Mouse (Mus musculus) lung, adult 2 months (tissue): ENCODE measurements around the gene Tjp3. TPM values are rescaled to one million over a fixed set of nuclear protein-coding genes. Genes with fewer than 3 reads are reported as not detected.
"Not testable (repeated sequence)": the region's sequence is repeated elsewhere in the genome, so short reads cannot be mapped to it uniquely, and the experiment has no call there.

Source experiments
- DNase-seq: peaks from one replicate; pipeline ENCODE4 v3.0.0; 2022
- H3K4me1 ChIP-seq: fragments of 200-500 bp; 2 replicates; pipeline ENCODE4 v1.6.1; 2011; ENCODE audit warnings: low read length; ENCODE audit not compliant: control insufficient read depth, insufficient read depth
- H3K4me3 ChIP-seq: fragments of 200-500 bp; replicated peaks from 2 replicates; pipeline ENCODE3; 2011; ENCODE audit warnings: low read depth, mild to moderate bottlenecking, control low read depth, low read length; ENCODE audit errors: extremely low read depth
- CTCF ChIP-seq: fragments of 200-500 bp; IDR thresholded peaks from 2 replicates; pipeline ENCODE4 v1.5.1; 2011; ENCODE audit warnings: mild to moderate bottlenecking, low read length, control low read depth; ENCODE audit not compliant: insufficient read depth
- POLR2A ChIP-seq: fragments of 200-500 bp; IDR thresholded peaks from 2 replicates; pipeline ENCODE4 v1.6.1; 2011; ENCODE audit warnings: low read depth, mild to moderate bottlenecking, control low read depth, low read length, borderline replicate concordance; ENCODE audit errors: extremely low read depth
- WGBS: fragments of 180-500 bp; shearing (Covaris S2); methylation state at CpG from one replicate; pipeline ENCODE4 v1.1.7; 2018; 5-methylcytosine and 5-hydroxymethylcytosine counted together
- polyA plus RNA-seq: library from polyadenylated mRNA; depleted of rRNA; stranded (reverse); fragments of >200 nt; gene quantifications from 2 replicates; pipeline ENCODE4 v1.2.3, GENCODE M21; 2012; rRNA removed

The Tjp3 gene
- polyA plus RNA-seq, 1 experiment = 27.6 TPM

DNA sequence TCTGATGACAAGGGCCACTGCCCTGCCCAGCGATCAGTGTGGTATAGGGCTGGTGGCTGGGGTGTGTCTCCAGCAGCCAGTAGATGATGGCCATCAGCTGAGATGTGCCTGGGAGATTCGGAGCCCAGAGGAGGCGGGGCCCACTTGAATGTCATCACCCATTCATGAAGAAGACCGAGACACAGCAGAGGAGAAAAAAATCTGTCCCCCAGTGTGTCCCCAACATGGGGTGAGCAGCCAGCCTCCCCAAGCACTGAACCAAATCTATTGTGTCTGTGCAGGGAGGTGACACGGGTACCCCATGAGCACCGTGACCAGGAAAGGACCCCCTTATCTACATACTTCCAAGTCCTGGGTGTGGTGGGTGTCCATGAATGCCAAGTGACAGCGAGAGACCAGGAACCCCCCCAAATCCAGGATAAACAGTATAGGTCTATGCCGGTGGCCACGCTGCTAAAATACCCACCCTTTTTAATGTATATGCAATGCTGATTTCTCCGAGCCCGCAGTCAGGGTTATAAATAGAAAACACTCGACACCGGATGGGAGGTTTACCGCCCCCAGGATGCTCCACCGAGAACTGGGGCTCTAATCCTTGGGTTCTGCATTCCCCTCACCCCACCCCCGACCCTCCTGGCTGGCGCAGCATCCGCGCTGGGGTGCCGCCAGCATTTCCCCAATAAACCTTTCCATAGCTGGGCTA lies 61.5 kb downstream of the Tjp3 start:
- no peak for TF ChIP-seq CTCF
- no peak for TF ChIP-seq POLR2A
- Histone ChIP-seq H3K4me3 (no peak overlapping the region), H3K4me1 (0 out of 2 replicates have a peak, but pooled peaks cover 2% of the 10 kb centered on the region)
- DNase-seq = no peak
- WGBS = 12% methylated on average over 20 of the region's 20 CpGs

- not testable (repeated sequence) for DNase-seq, H3K4me1 ChIP-seq, H3K4me3 ChIP-seq
- 36% methylated on average over 2 of the region's 2 CpGs for WGBS
Measured at GRCm38 (mm10) chr10:81223731-81224130, 67.7 kb downstream of the Tjp3 start.

Other genes starting within 250 kb of the Tjp3 start
- 182 and 183 TPM in 2 replicates for gene Sgta, start 231.4 kb downstream of the Tjp3 start, polyA plus RNA-seq
- gene Thop1, start 221.5 kb downstream of the Tjp3 start, polyA plus RNA-seq = 31.7 and 59.6 TPM in 2 replicates
- gene Creb3l3, start 192.7 kb downstream of the Tjp3 start, polyA plus RNA-seq = 0.15 and 0.47 TPM in 2 replicates
- 147 and 176 TPM in 2 replicates for gene Map2k2, start 185.7 kb downstream of the Tjp3 start, polyA plus RNA-seq
- gene Zbtb7a, start 156.4 kb downstream of the Tjp3 start, polyA plus RNA-seq = 66.7 and 83.6 TPM in 2 replicates
- gene Pias4, start 123.7 kb downstream of the Tjp3 start, polyA plus RNA-seq = 33.0 and 40.0 TPM in 2 replicates
- gene Eef2, start 115.0 kb downstream of the Tjp3 start, polyA plus RNA-seq = 1,377 and 1,420 TPM in 2 replicates
- gene Dapk3, start 108.6 kb downstream of the Tjp3 start, polyA plus RNA-seq = 70.4 and 73.5 TPM in 2 replicates
- gene 4930442H23Rik, start 107.7 kb downstream of the Tjp3 start, polyA plus RNA-seq = not detected in 2 replicates
- gene Nmrk2, start 89.5 kb downstream of the Tjp3 start, polyA plus RNA-seq = 0.28 and 0.59 TPM in 2 replicates
- gene Atcay, start 60.7 kb downstream of the Tjp3 start, polyA plus RNA-seq = 0.08 and 0.20 TPM in 2 replicates
- gene Zfr2, start 58.4 kb downstream of the Tjp3 start, polyA plus RNA-seq = 8.9 and 10.0 TPM in 2 replicates
- 2.7 and 3.3 TPM in 2 replicates for gene Matk, start 38.6 kb downstream of the Tjp3 start, polyA plus RNA-seq
- gene Mrpl54, start 24.6 kb downstream of the Tjp3 start, polyA plus RNA-seq = 60.1 and 87.9 TPM in 2 replicates
- gene Apba3, start 24.6 kb downstream of the Tjp3 start, polyA plus RNA-seq = 86.4 and 104 TPM in 2 replicates
- 103 and 104 TPM in 2 replicates for gene Pip5k1c, start 1.4 kb upstream of the Tjp3 start, polyA plus RNA-seq
- 30.5 and 36.7 TPM in 2 replicates for gene Cactin, start 29.5 kb upstream of the Tjp3 start, polyA plus RNA-seq
- gene Tbxa2r, start 37.1 kb upstream of the Tjp3 start, polyA plus RNA-seq = 39.9 and 44.0 TPM in 2 replicates
- 10.3 and 11.2 TPM in 2 replicates for gene Gipc3, start 51.7 kb upstream of the Tjp3 start, polyA plus RNA-seq
- 106 and 134 TPM in 2 replicates for gene Hmg20b, start 58.9 kb upstream of the Tjp3 start, polyA plus RNA-seq
- 33.3 and 39.9 TPM in 2 replicates for gene Mfsd12, start 65.9 kb upstream of the Tjp3 start, polyA plus RNA-seq
- 21.9 and 25.8 TPM in 2 replicates for gene 4930404N11Rik, start 74.2 kb upstream of the Tjp3 start, polyA plus RNA-seq
- 59.3 and 61.8 TPM in 2 replicates for gene Fzr1, start 86.9 kb upstream of the Tjp3 start, polyA plus RNA-seq
- gene Dohh, start 92.8 kb upstream of the Tjp3 start, polyA plus RNA-seq = 79.2 and 83.4 TPM in 2 replicates
- gene Gm48551, start 92.9 kb upstream of the Tjp3 start, polyA plus RNA-seq = 3.7 and 6.3 TPM in 2 replicates
- gene Gm48552, start 97.4 kb upstream of the Tjp3 start, polyA plus RNA-seq = 3.6 and 5.9 TPM in 2 replicates
- gene Smim24, start 101.5 kb upstream of the Tjp3 start, polyA plus RNA-seq = 8.8 and 10.1 TPM in 2 replicates
- gene Nfic, start 164.1 kb upstream of the Tjp3 start, polyA plus RNA-seq = 89.6 and 103 TPM in 2 replicates
- 0.92 and 1.1 TPM in 2 replicates for gene Celf5, start 191.1 kb upstream of the Tjp3 start, polyA plus RNA-seq
- 197 and 203 TPM in 2 replicates for gene Ncln, start 204.8 kb upstream of the Tjp3 start, polyA plus RNA-seq
- gene S1pr4, start 208.6 kb upstream of the Tjp3 start, polyA plus RNA-seq = 40.3 and 47.5 TPM in 2 replicates
- 8.5 and 9.5 TPM in 2 replicates for gene Gna15, start 232.6 kb upstream of the Tjp3 start, polyA plus RNA-seq